Comparison of ENCODE assay signal across 12 mouse cellular contexts in the genomic region with DNA sequence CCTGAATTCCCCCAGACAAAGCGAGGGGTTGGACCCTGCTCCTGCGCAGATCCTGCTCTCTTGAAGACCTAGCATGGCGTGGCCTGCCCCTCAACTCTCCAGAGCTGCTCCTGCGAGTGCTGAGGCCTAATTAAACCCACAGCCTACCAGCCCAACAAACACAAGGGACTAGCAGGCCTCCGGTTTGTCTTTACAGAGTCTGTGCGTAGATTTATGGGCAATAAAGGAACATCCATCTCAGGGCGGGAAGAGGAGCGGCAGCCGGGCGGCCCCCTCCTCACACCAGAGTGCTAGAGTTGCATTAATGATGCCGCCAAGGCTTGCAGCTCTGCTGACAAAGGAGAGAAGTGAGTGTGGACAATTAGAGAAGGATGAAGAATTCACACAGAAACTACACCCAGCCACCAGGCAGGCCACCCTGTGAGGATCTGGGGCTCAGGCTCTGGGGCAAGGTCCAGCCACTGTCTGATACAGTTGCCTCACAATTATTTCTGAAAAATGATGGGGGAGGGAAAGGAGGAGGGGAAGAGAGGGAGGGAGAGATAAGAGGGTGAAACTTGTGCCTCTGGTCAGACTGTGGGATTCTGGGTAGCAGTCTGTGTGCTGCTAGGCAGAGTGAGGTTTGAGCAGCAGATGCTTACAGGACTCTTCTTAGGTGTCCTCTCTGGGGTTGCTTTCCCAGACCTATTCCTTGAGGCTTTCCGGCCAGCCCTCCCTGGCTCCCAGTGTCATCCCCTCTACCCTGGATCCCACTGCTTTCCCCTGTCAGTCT. TPM values are rescaled to one million over a fixed set of nuclear protein-coding genes. Genes with fewer than 3 reads are reported as not detected.
DNase-seq lines count a peak whose midpoint lies in the region; ATAC-seq and TF ChIP-seq lines count a peak whose summit lies in the region.
"Had no signal": no experiment of that assay in that cellular context is flagged by ENCODE, and none has a peak within 500 bp of the region (broad histone marks: within the 10 kb centered on the region; RNA-seq: fewer than 3 reads in every experiment).

No protein-coding gene starts in this region.

- intact Hi-C loops in gastrocnemius, postnatal 36 days (cut with DNase I) = no loop called here

- H3K27me3 ChIP-seq in forebrain, embryonic 12.5 days = no peaks in the 10 kb centered on the region
- H3K27me3 ChIP-seq in forebrain, postnatal 0 days (ENCODE audit: insufficient read depth, low read length) = no peaks in the 10 kb centered on the region
- no peaks in the 10 kb centered on the region for H3K27me3 ChIP-seq in midbrain, embryonic 10.5 days (ENCODE audit: low read depth, poor library complexity, severe bottlenecking)
- H3K27me3 ChIP-seq in midbrain, embryonic 11.5 days (ENCODE audit: control insufficient read depth, insufficient read depth, low read length) = no peaks in the 10 kb centered on the region
- H3K27me3 ChIP-seq in limb, embryonic 14.5 days (ENCODE audit: control insufficient read depth, insufficient read depth, low read length) = no peaks in the 10 kb centered on the region

- H3K36me3 ChIP-seq in forebrain, embryonic 12.5 days (replicated peaks) = peaks cover 6% of the 10 kb centered on the region; the same call in 1 of the 2 replicates
- peaks cover 16% of the 10 kb centered on the region for H3K36me3 ChIP-seq in forebrain, postnatal 0 days (ENCODE audit: insufficient read depth)
- no peaks in the 10 kb centered on the region for H3K36me3 ChIP-seq in midbrain, embryonic 10.5 days
- H3K36me3 ChIP-seq in midbrain, embryonic 11.5 days (ENCODE audit: control insufficient read depth, insufficient read depth, low read length) = no peaks in the 10 kb centered on the region
- 0 out of 2 replicates have a peak, but pooled peaks cover 2% of the 10 kb centered on the region for H3K36me3 ChIP-seq in limb, embryonic 14.5 days (ENCODE audit: control insufficient read depth, insufficient read depth, low read length)

- ATAC-seq in forebrain, embryonic 12.5 days (ENCODE audit: low FRiP score) = no peak
- no peak for ATAC-seq in forebrain, postnatal 0 days
- no peak for ATAC-seq in midbrain, embryonic 11.5 days (ENCODE audit: low FRiP score)
- peak; percentile 13; the same call in 1 of the 2 replicates for ATAC-seq in limb, embryonic 14.5 days (ENCODE audit: low FRiP score, low read depth)
- no peak for ATAC-seq in erythroblast, adult 5-6 weeks (replicated peaks; ENCODE audit: low FRiP score, poor library complexity, severe bottlenecking)
- ATAC-seq: liver, postnatal 0 days had no signal

- no peak overlapping the region for H3K4me2 ChIP-seq in forebrain, embryonic 12.5 days
- H3K4me2 ChIP-seq in forebrain, postnatal 0 days (ENCODE audit: low read depth) = no peak overlapping the region
- H3K4me2 ChIP-seq in midbrain, embryonic 11.5 days = no peak overlapping the region
- H3K4me2 ChIP-seq in limb, embryonic 14.5 days (replicated peaks; ENCODE audit: low read depth, low read length, severe bottlenecking) = no peak overlapping the region

- H3K4me1 ChIP-seq in forebrain, embryonic 12.5 days = peaks cover 49% of the 10 kb centered on the region
- peaks cover 10% of the 10 kb centered on the region; the same call in 1 of the 2 replicates for H3K4me1 ChIP-seq in forebrain, postnatal 0 days (ENCODE audit: insufficient read depth)
- H3K4me1 ChIP-seq in midbrain, embryonic 10.5 days = peaks cover 35% of the 10 kb centered on the region
- peaks cover 5% of the 10 kb centered on the region; the same call in 1 of the 2 replicates for H3K4me1 ChIP-seq in midbrain, embryonic 11.5 days (ENCODE audit: control insufficient read depth, insufficient read depth, low read length)
- H3K4me1 ChIP-seq in limb, embryonic 14.5 days (ENCODE audit: control insufficient read depth, insufficient read depth, low read length) = peaks cover 45% of the 10 kb centered on the region

- 61% methylated on average over 12 of the region's 12 CpGs for WGBS in forebrain, embryonic 12.5 days
- 56% methylated on average over 12 of the region's 12 CpGs for WGBS in forebrain, postnatal 0 days
- WGBS in midbrain, embryonic 10.5 days = 85% methylated on average over 12 of the region's 12 CpGs
- 79% methylated on average over 12 of the region's 12 CpGs for WGBS in midbrain, embryonic 11.5 days
- WGBS in limb, embryonic 14.5 days = 25% methylated on average over 12 of the region's 12 CpGs

- H3K27ac ChIP-seq in forebrain, embryonic 12.5 days = peak overlapping the region; percentile 56; the same call in 1 of the 2 replicates
- H3K27ac ChIP-seq in forebrain, postnatal 0 days (ENCODE audit: low read depth, low read length) = no peak overlapping the region
- H3K27ac ChIP-seq in midbrain, embryonic 10.5 days (replicated peaks) = peak overlapping the region; percentile 56
- no peak overlapping the region for H3K27ac ChIP-seq in midbrain, embryonic 11.5 days (ENCODE audit: low read depth, low read length)
- H3K27ac ChIP-seq in limb, embryonic 14.5 days (replicated peaks; ENCODE audit: low read depth, low read length) = no peak overlapping the region

- no peak for TF ChIP-seq CTCF in forebrain, postnatal 0 days (IDR thresholded peaks at IDR 0.05; ENCODE audit: low read depth)

- H3K9me3 ChIP-seq in forebrain, embryonic 12.5 days = no peaks in the 10 kb centered on the region
- H3K9me3 ChIP-seq in forebrain, postnatal 0 days (ENCODE audit: low read length) = no peaks in the 10 kb centered on the region
- no peaks in the 10 kb centered on the region for H3K9me3 ChIP-seq in midbrain, embryonic 10.5 days (replicated peaks)
- H3K9me3 ChIP-seq in midbrain, embryonic 11.5 days (ENCODE audit: control insufficient read depth, low read length) = no peaks in the 10 kb centered on the region
- no peaks in the 10 kb centered on the region for H3K9me3 ChIP-seq in limb, embryonic 14.5 days (ENCODE audit: control insufficient read depth, low read length)

- no peak for TF ChIP-seq POLR2A in limb, embryonic 14.5 days (IDR thresholded peaks at IDR 0.05; ENCODE audit: borderline replicate concordance, extremely low read depth, insufficient read depth, insufficient read length)

- H3K9ac ChIP-seq in forebrain, embryonic 12.5 days = peak overlapping the region; percentile 29; the same call in 1 of the 2 replicates
- H3K9ac ChIP-seq in forebrain, postnatal 0 days = no peak overlapping the region
- H3K9ac ChIP-seq in midbrain, embryonic 11.5 days (ENCODE audit: low read length) = no peak overlapping the region
- no peak overlapping the region for H3K9ac ChIP-seq in limb, embryonic 14.5 days (ENCODE audit: low read depth, low read length, severe bottlenecking)
- H3K9ac ChIP-seq: liver, postnatal 0 days had no signal

- H3K4me3 ChIP-seq in forebrain, embryonic 12.5 days (replicated peaks) = no peak overlapping the region
- no peak overlapping the region for H3K4me3 ChIP-seq in forebrain, postnatal 0 days (ENCODE audit: low read depth, low read length)
- H3K4me3 ChIP-seq in midbrain, embryonic 10.5 days = no peak overlapping the region
- no peak overlapping the region for H3K4me3 ChIP-seq in midbrain, embryonic 11.5 days (ENCODE audit: low read depth, low read length)
- H3K4me3 ChIP-seq in limb, embryonic 14.5 days (replicated peaks; ENCODE audit: low read length) = no peak overlapping the region
- H3K4me3 ChIP-seq: myocyte had no signal

- no peak for DNase-seq in forebrain, postnatal 0 days
- DNase-seq in midbrain, embryonic 10.5 days (ENCODE audit: low spot score) = no peak
- DNase-seq in midbrain, embryonic 11.5 days (ENCODE audit: low spot score, missing footprints) = no peak
- DNase-seq in limb, embryonic 14.5 days (ENCODE audit: low spot score) = no peak
- no peak for DNase-seq in gastrocnemius, postnatal 10 days
- DNase-seq in gastrocnemius, postnatal 36 days = no peak
- DNase-seq: adrenal gland, adult 2 months; cerebellum, adult 11-12 months; liver, postnatal 0 days had no signal

RNA-seq across cellular contexts. Expression of a gene that starts 29.3 kb away (rescaled TPM):
- polyA plus RNA-seq in forebrain, embryonic 12.5 days (2016; fragmentation: Nextera tagmentation; extraction: Ambion mirVana) = 5.4 and 6.2 TPM in 2 replicates
- total RNA-seq in forebrain, postnatal 0 days (2014; rRNA removed) = 28.0 and 36.7 TPM in 2 replicates
- 30.0 and 33.5 TPM in 2 replicates for polyA plus RNA-seq in forebrain, postnatal 0 days (2015; fragmentation: Nextera tagmentation; extraction: Ambion mirVana)
- 1.8 and 2.2 TPM in 2 replicates for polyA plus RNA-seq in midbrain, embryonic 10.5 days (2016; fragmentation: Nextera tagmentation; extraction: Ambion mirVana)
- 2.2 and 2.7 TPM in 2 replicates for polyA plus RNA-seq in midbrain, embryonic 11.5 days (2014; fragmentation: Nextera tagmentation; extraction: Ambion mirVana)
- polyA plus RNA-seq in limb, embryonic 14.5 days (2012; rRNA removed) = 17.3 and 25.0 TPM in 2 replicates
- 7.6 and 8.7 TPM in 2 replicates for polyA plus RNA-seq in limb, embryonic 14.5 days (2014; fragmentation: Nextera tagmentation; extraction: Ambion mirVana)
- total RNA-seq in gastrocnemius, postnatal 10 days (2021) = under 1 TPM; 0.38 to 0.52 TPM
- total RNA-seq in erythroblast, adult 5-6 weeks (2015; ENCODE audit: low replicate concordance) = 0.42 and 0.96 TPM in 2 replicates
- not detected in 2 replicates for total RNA-seq in erythroblast, adult 5-6 weeks (2017; ENCODE audit: low replicate concordance)
- total RNA-seq in gastrocnemius, postnatal 36 days (2021) = under 1 TPM in 1 of 2 experiments, not detected in 1; 0.17 TPM

Comparison
In these comparisons a context has a peak if more than half of its experiments do, and no peak if none do; other contexts are left out.
1. H3K27ac ChIP-seq: peak in forebrain, embryonic 12.5 days (single experiment) and midbrain, embryonic 10.5 days (single experiment); none in forebrain, postnatal 0 days (single experiment), midbrain, embryonic 11.5 days (single experiment) and limb, embryonic 14.5 days (single experiment).